Mouse (Mus musculus) stomach, embryonic 14.5 days (tissue): Measurements from ENCODE around the gene Ikzf2. TPM values are rescaled to one million over a fixed set of nuclear protein-coding genes. Genes with fewer than 3 reads are reported as not detected.

Source experiments
- ATAC-seq: fragments of 200-750 bp; cut with Nextera tagmentation; 2 replicates; pipeline ENCODE4 v1.8.0; 2017; ENCODE audit warnings: low read depth, moderate TSS enrichment; ENCODE audit not compliant: insufficient number of reproducible peaks, insufficient read depth, low FRiP score
- H3K27ac ChIP-seq: fragments of 300-500 bp; sonication (generic); 2 replicates; pipeline ENCODE4 v1.5.1; 2014; ENCODE audit warnings: mild to moderate bottlenecking, low read length, moderate library complexity, mixed read lengths
- H3K27me3 ChIP-seq: fragments of 300-500 bp; sonication (generic); 2 replicates; pipeline ENCODE4 v1.6.1; 2014; ENCODE audit warnings: low read length, control low read depth, mixed read lengths; ENCODE audit not compliant: control insufficient read depth, insufficient read depth
- H3K36me3 ChIP-seq: fragments of 300-500 bp; sonication (generic); 2 replicates; pipeline ENCODE4 v1.6.1; 2014; ENCODE audit warnings: mild to moderate bottlenecking, control low read depth, low read length, moderate library complexity, mixed read lengths; ENCODE audit not compliant: control insufficient read depth, insufficient read depth
- H3K4me1 ChIP-seq: fragments of 300-500 bp; sonication (generic); 2 replicates; pipeline ENCODE4 v1.6.1; 2014; ENCODE audit warnings: low read length, control low read depth, mixed read lengths; ENCODE audit not compliant: control insufficient read depth, insufficient read depth
- H3K4me2 ChIP-seq: fragments of 300-500 bp; sonication (generic); replicated peaks from 2 replicates; pipeline ENCODE4 v1.6.1; 2014; ENCODE audit warnings: low read depth, low read length, control low read depth
- H3K4me3 ChIP-seq: fragments of 300-500 bp; sonication (generic); 2 replicates; pipeline ENCODE4 v1.5.1; 2014; ENCODE audit warnings: low read depth, low read length, control low read depth
- H3K9ac ChIP-seq: fragments of 300-500 bp; sonication (generic); replicated peaks from 2 replicates; pipeline ENCODE4 v1.6.1; 2014; ENCODE audit warnings: low read depth, mild to moderate bottlenecking, control low read depth, low read length, moderate library complexity, mixed read lengths
- H3K9me3 ChIP-seq: fragments of 300-500 bp; sonication (generic); 2 replicates; pipeline ENCODE4 v1.6.1; 2016; ENCODE audit warnings: low read depth, low read length, control low read depth; ENCODE audit not compliant: control insufficient read depth
- WGBS: fragments of 180-500 bp; shearing (Covaris S2); extraction: QIAGEN DNeasy Blood & Tissue Kit; methylation state at CpG from one replicate; pipeline ENCODE4 v1.1.7; 2014; 5-methylcytosine and 5-hydroxymethylcytosine counted together
- polyA plus RNA-seq: library from polyadenylated mRNA; unstranded; fragments of >200 nt; fragmentation: Nextera tagmentation; extraction: Ambion mirVana; gene quantifications from 2 replicates; pipeline ENCODE4 v1.2.1, GENCODE M21; 2014

The Ikzf2 gene
- 9.7 and 11.1 TPM in 2 replicates for polyA plus RNA-seq

DNA sequence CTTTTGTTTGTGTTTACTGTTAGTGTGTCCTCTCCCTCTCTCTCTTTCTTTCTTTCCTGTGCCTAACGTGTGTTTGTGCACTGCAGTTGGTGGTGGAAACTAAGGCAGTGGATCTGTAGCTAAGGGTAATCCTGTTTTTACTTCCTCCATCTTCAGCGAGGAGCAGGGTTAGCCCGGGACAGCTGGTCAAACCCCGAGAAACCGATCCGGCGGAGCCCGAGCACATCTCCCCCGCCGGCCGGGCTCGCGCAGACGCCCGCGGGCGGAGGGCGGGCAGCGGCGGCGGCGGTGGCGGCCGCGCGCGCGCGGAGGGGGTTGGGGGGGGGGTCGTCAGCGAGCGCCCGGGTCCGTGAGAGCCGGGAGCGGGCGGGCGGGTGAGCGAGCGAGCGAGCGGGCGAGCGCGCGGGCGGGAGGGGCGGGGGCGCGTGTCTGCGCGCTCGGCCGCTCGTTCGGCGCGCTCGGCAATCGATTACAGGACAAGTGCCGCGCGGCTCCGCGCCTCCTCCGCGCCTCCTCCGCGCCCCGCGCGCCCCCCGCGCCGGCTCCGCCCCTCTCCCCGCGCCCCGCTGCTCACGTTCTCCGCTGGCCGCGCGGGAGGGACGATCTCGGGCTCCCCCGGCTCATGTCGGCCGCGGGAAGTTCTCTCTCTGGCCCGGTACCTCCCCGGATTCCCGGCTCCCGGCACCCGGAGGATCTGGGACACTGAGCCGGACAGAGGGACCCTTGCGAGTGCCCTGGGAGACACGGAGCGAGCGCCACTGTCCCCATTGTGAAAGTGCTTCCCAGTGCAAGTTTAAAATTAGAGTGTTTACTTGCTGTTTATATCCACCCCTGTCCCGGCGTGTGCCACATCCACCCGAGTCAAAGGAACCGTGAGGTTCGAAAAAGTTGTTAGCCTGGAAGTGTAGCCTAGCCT is at the start of gene Ikzf2:
Gene Ikzf2, minus strand, starts transcription at position 170 of the 916 bp plus-strand sequence.
- ATAC-seq, result peak; percentile 88
- Histone ChIP-seq H3K27me3 (no peaks in the 10 kb centered on the region), H3K4me3 (peak within 1 kb of the TSS; percentile 50), H3K9me3 (no peaks in the 10 kb centered on the region), H3K9ac (peak within 1 kb of the TSS; percentile 52), H3K36me3 (no peaks in the 10 kb centered on the region), H3K4me1 (no peaks in the 10 kb centered on the region), H3K4me2 (peak within 1 kb of the TSS; percentile 72), H3K27ac (peak within 1 kb of the TSS; percentile 80; the same call in 1 of the 2 replicates)
- under 1% methylated on average over 53 of the region's 105 CpGs for WGBS

DNA sequence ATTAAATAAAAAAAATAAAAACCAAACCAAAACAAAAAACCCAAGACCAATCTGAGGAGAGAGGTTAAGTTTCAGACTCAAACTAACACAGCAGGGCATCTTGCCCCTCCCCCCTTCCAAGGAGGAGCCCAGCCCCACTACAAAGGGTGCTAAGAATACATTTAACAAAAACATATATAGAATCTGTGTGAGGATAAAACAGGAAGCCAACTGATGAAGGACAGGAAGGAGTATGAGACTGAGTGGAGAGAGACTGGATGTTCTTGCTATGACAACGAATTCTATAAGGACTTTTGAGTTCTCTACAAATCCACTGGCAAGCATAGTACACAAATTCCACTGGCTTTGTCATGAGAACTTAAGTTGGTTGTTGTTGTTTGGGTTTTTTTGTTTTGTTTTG is 42.7 kb upstream of the Ikzf2 start:
- Histone ChIP-seq H3K4me2 (no peak overlapping the region), H3K36me3 (no peaks in the 10 kb centered on the region), H3K4me1 (no peaks in the 10 kb centered on the region), H3K9me3 (no peaks in the 10 kb centered on the region), H3K27ac (no peak overlapping the region), H3K4me3 (no peak overlapping the region), H3K9ac (no peak overlapping the region), H3K27me3 (no peaks in the 10 kb centered on the region)
- 50% methylated on average over 1 of the region's 1 CpGs for WGBS
- ATAC-seq, result no peak

DNA sequence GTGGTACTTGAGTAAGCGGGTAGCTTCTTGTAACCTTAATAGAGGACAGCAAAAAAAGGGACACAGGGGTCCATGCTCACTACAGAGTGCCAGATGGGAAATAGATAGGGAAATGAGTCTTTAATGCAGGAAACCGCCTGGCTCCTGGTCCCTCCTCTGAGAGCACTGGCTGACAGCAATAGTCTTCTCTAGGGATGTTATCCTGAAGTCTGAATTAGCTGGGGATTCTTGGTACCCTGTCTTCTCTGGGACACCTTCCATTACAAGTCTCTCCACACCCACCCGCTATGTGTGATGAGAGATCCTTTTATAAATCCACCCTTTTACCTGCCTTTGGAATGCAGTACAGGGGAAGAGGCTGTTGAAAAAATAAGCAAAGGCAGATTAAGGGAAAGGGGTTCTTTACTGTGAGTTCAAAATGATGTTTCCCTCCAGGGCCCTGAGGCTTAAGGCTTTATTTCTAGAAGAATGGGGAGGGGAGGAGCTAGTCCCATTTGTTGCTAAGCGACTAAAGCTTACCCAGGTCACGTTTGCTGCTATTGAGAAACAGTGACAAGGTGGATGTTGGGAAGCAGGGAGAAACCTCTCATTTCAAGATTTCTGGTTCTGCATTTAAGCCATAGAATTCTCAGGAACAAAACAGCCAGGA is 42.1 kb upstream of the Ikzf2 start:
- H3K36me3 ChIP-seq, result no peaks in the 10 kb centered on the region
- 31% methylated on average over 5 of the region's 5 CpGs for WGBS
- H3K27me3 ChIP-seq, result no peaks in the 10 kb centered on the region
- H3K27ac ChIP-seq, result no peak overlapping the region
- ATAC-seq, result no peak
- H3K4me1 ChIP-seq, result no peaks in the 10 kb centered on the region
- no peak overlapping the region for H3K4me2 ChIP-seq
- H3K4me3 ChIP-seq, result no peak overlapping the region
- H3K9ac ChIP-seq, result no peak overlapping the region
- H3K9me3 ChIP-seq, result no peaks in the 10 kb centered on the region

DNA sequence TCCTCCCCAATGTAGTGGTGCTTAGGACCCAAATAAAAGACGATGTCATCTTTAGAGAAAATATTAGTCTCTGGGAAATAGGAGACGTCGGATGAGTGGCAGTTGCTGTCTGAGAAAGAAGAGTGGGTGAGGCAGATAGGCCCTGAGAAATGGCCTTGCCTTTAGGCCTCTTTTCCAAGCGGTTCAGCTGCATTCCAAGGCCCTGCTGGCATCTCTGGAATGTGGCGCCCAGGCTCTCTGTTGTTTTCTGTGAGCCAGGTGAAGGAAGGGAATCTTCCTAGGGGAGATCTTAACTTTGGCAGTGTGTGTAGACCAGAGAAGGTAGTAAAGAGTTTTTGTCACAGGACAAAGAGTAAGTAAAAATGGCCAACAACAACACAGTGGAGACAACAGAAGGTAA is 40.9 kb upstream of the Ikzf2 start:
- no peaks in the 10 kb centered on the region for H3K27me3 ChIP-seq
- no peaks in the 10 kb centered on the region for H3K4me1 ChIP-seq
- H3K4me3 ChIP-seq, result no peak overlapping the region
- no peak overlapping the region for H3K27ac ChIP-seq
- 31% methylated on average over 5 of the region's 5 CpGs for WGBS
- H3K9me3 ChIP-seq, result no peaks in the 10 kb centered on the region
- no peak overlapping the region for H3K4me2 ChIP-seq
- ATAC-seq, result no peak
- H3K36me3 ChIP-seq, result no peaks in the 10 kb centered on the region
- H3K9ac ChIP-seq, result no peak overlapping the region

DNA sequence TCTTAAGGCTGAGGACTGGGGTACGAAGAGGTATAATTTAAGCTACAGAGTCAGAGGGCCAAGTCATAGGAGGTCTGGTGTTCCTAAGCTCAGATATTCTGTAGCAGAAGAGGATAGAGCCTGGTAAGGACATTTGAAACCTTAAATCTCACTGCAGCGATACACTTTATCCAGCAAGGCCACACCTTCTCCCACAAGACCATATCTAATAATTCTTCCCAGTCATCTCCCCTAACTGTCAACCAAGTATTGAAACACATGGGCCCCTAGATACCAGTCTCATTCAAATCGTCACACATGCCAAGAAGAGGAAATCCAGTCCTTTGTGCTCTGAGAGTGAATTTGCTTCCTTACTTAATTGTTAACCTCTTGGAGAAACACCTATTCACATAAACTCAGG is 30.1 kb upstream of the Ikzf2 start:
- H3K9ac ChIP-seq, result no peak overlapping the region
- H3K4me1 ChIP-seq, result no peaks in the 10 kb centered on the region
- no peak overlapping the region for H3K4me3 ChIP-seq
- no peak overlapping the region for H3K27ac ChIP-seq
- H3K4me2 ChIP-seq, result no peak overlapping the region
- 82% methylated on average over 3 of the region's 3 CpGs for WGBS
- no peaks in the 10 kb centered on the region for H3K27me3 ChIP-seq
- no peaks in the 10 kb centered on the region for H3K36me3 ChIP-seq
- no peak for ATAC-seq
- H3K9me3 ChIP-seq, result no peaks in the 10 kb centered on the region

DNA sequence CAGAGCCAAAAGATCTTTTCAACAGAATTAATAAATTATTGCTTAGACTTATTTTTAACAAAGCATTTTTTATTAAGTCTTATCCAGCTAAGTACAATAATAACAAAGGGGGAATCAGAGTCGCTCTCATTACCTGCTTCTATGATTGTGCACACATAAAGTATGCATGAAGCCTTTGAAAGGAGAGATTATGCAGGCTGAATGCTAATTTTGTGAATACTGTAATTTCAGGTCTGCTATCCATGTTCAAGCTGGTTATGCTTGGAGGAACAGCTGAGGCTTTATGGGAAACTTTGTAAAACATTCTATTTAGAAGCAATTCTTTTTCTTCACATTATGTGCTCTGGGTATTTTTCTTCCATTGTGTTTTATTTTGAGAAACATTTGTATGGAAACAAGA is 21.5 kb upstream of the Ikzf2 start:
- H3K4me3 ChIP-seq, result no peak overlapping the region
- no peak overlapping the region for H3K9ac ChIP-seq
- H3K4me1 ChIP-seq, result no peaks in the 10 kb centered on the region
- H3K9me3 ChIP-seq, result no peaks in the 10 kb centered on the region
- H3K4me2 ChIP-seq, result no peak overlapping the region
- no peaks in the 10 kb centered on the region for H3K27me3 ChIP-seq
- no peaks in the 10 kb centered on the region for H3K36me3 ChIP-seq
- ATAC-seq, result no peak
- no peak overlapping the region for H3K27ac ChIP-seq
- WGBS, result 84% methylated on average over 1 of the region's 1 CpGs

DNA sequence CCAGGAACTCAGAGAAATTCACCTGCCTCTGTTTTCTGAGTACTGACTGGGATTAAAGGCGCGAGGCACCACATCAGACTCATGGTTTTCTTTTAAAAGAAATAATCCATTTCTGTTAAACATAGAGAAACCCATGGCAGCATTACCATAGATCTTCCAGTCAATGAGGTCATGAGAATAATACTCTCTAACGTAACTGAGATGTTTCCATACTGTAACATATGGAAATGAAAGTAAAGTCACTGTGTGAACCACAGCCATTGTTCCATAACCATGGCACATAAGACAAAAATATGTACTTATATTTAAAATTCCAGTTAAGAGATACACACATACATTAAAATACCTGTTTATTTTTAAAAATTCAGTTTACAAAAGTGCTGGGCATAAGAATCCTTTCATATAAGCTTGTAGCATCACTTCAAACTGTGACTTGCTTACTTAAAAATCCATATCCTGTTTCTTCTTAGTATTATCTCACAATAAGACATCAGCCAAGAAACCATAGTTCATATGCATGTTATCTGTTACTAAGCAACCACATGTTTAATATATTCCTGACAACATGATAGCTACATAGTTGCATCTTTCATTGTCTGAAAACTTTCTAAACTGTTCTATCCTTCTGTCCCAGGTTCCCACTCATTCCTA is 16.6 kb upstream of the Ikzf2 start:
- Histone ChIP-seq H3K4me1 (no peaks in the 10 kb centered on the region), H3K27me3 (no peaks in the 10 kb centered on the region), H3K36me3 (no peaks in the 10 kb centered on the region), H3K9ac (no peak overlapping the region), H3K4me3 (no peak overlapping the region), H3K9me3 (no peaks in the 10 kb centered on the region), H3K4me2 (no peak overlapping the region), H3K27ac (no peak overlapping the region)
- ATAC-seq, result no peak
- 95% methylated on average over 3 of the region's 3 CpGs for WGBS

DNA sequence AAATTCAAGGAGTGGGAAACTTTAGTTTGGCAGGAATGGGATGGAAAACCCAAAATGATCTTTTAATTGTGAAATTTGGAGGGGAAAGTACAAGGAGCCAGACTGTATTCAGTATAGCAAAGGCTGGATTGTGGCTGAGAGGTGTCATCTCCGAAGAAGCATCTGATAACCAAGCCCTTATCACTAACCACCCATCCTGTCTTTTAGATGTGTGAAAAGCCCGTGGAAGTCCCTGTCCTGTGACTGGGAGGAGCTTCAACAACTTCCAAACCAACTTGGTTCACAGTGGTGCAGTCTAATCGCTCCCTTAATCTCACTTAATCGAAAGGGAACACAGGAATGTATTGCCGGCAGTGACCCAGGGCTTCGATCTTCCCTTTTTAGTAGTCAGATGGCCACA is 4.9 kb upstream of the Ikzf2 start:
- no peak overlapping the region for H3K9ac ChIP-seq
- H3K27me3 ChIP-seq, result no peaks in the 10 kb centered on the region
- H3K27ac ChIP-seq, result no peak overlapping the region
- H3K36me3 ChIP-seq, result no peaks in the 10 kb centered on the region
- H3K9me3 ChIP-seq, result no peaks in the 10 kb centered on the region
- no peaks in the 10 kb centered on the region for H3K4me1 ChIP-seq
- ATAC-seq, result no peak
- no peak overlapping the region for H3K4me2 ChIP-seq
- no peak overlapping the region for H3K4me3 ChIP-seq
- WGBS, result 73% methylated on average over 6 of the region's 6 CpGs
